Mouse (Mus musculus) CD8-positive naive resting alpha-beta T cell, adult 2 months (primary cell): ENCODE measurements around the gene Ankrd23.
A peak's percentile ranks its signal among the peaks of the same experiment; 100 is the strongest.

Source experiments
- DNase-seq, 2 experiments: peaks; one replicate each; pipeline ENCODE4 v3.0.0; 2022; ENCODE audit warnings: low read depth in 2 of 2, low spot score in 2 of 2

Ankrd23 gene

DNA sequence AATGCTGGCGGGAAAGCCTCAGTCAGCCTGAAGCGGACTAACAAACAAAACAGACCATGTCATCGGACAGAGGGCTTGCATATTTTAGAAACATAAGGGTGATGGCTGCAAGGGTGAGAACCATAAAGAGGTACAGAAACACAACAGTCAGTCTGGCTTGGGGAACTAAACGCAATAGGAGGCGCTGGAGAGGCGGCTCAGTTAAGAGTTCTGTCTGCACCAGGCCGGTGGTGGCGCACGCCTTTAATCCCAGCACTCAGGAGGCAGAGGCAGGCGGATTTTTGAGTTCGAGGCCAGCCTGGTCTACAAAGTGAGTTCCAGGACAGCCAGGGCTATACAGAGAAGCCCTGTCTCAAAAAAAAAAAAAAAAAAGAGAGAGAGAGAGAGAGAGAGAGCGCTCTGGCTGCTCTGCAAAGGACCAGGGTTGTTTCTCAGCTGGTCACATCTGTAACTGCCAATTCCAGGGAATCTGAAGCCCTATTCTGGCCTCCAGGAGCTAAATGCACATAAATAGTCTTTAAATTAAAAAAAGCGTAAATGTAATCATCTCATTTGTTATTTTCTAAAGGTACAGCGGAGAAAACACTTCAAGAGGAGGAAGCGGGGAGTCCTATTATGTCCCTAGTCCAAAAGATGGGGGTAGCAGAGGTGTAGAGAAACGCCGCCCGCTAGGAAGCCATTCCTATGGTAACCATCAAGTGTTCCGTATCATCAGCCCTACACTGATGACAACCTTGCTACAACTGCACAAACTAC, 9.3 kb upstream of the Ankrd23 start:
- DNase-seq, result peak in 1 of 2 experiments; percentile 28

DNA sequence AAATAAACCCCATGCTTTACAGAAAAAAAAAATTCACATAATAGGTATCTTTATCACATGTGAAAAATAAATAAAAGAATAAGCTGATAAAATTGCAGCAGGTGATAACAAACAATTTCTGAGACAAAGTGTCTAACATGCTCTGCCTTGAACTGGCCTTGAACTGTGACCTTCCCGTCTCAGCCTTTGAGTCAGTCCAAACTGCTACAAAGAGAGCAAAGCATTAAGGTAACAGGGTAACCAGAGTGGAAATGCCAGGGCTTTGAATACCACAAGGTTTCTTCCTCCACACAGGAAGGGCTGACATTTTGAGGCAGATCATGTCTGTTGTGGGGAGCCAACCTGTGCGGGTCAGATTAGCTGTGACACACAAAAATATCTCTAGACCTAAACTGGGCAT, 8.7 kb upstream of the Ankrd23 start:
- no peak for DNase-seq

DNA sequence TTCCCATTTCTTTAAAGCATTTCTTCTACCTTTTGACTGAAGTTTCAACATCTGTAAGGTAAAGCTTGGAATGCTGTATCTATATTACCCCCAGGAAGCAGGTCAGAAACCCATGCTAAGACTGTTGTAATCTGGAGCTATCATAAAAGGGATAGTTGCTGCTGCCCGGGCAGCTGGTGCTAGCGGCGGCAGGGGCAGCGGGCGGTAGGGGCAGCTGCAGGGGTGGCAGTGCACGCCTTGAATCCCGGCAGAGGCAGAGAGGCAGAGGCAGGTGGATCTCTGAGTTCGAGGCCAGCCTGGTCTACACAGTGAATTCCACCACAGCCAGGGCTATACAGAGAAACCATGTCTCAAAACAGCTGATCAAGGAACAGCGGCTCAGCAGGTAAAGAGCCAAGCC, 6.2 kb upstream of the Ankrd23 start:
- no peak for DNase-seq

DNA sequence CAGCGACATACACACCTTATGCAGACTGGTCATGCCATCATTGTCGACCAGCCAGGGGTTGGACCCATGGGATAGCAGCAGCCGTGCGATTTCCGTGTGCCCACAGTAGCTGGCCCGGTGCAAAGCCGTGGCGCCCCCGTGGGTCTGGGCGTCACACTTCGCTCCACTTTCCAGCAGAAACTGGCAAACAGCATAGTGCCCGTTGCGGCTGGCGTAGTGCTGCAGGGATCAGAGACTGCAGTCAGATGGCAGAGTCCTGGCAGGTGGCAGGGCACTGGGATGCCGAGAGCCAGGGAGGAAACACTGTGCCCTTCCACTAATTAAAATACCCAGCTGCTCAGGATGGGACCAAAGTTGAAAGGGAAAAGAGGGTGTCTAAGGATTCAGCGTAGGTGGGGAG, 5.2 kb upstream of the Ankrd23 start:
- DNase-seq, result no peak

DNA sequence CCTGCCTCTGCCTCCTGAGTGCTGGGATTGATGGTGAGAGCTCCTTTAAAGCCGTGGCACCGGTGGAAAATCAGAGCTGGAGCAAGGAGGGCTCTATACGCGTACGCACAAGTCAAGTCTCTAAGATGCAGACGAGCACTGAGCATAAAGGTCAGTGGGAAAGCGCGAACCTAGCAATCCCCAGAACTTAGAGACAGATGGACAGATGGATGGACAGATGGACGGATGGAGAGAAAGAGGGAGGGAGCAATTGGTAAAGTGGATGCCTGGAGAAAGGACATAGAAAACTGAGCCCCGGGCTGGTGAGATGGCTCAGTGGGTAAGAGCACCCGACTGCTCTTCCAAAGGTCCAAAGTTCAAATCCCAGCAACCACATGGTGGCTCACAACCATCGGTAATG, 4.1 kb upstream of the Ankrd23 start:
- no peak for DNase-seq

DNA sequence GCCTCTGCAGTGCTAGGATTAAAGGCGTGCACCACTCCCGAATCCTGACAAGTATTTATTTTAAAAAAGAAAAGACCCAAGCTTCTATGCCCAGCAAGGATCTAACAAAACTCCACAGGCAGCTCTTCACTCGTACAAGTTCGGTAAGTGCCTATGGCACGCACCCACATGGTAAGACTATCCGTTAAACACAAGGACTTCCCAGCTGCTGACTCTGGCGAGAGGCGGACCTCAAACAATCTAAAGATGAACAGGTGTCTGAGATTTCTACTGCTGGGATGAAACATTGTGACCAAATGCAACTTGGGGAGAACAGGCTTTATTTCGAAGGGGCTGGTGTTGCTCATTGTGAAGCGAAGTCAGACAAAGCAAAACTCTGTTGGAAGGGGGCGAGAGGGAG, 3.4 kb upstream of the Ankrd23 start:
- no peak for DNase-seq

DNA sequence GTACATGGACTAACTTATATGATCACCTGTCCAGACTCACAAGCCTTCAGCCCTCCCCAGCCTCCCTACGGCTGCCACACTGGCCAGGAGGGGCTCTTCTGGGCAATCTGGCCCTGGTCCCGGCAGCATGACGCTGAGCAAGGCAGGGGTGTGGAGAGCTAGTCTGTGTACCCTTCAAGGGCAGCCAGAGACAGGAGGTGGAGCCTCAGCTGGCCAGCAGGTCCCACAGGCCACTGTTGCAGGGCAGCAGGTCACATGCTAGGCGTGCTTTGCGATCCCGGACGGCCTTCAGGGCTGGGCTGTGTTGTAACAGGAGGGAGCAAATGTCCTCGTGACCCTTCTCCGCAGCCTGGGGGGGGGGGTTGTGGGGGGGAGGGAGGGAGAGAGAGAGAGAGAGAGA, 2.5 kb upstream of the Ankrd23 start, which contains the start of gene Gm42417:
Gm42417 (minus strand) TSS at position 244 of the 400 bp plus-strand sequence.
- no peak for DNase-seq

DNA sequence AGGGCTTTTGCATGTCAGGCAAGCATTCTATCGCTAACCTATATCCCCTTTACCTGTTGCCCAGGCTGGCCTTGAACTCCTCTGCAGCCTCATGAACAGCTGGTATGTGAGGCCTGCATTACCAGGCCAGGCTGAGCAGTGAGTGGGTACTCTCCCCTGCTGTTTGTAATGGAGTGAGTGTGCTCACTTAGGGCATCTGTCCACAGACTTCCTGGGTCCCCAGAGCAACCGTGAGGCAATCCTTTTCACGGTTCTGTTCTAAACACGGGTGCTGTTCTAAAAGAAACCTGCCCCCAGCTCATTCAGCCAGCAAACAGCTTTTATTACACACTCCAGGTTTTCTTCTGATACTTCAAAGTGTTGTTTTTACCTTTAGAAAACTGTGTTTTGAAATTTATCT, 2.0 kb upstream of the Ankrd23 start:
- no peak for DNase-seq

DNA sequence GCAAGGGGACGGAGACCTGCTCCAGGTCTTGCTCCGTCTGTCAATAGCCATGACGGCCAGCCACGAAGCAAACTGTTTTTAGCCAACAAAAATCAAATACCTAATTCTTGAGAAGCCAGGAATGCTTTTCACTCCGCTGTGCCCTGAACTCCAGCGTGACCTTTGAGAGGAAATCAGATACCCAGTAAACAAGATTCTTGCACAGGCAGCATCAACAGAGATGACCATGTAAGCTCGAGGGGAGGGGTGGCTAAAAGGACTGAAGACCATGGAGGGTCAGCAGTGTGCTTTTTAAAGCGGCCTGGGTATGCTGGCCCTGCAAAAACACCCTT, 320 bp downstream of the Ankrd23 start:
- no peak for DNase-seq

DNA sequence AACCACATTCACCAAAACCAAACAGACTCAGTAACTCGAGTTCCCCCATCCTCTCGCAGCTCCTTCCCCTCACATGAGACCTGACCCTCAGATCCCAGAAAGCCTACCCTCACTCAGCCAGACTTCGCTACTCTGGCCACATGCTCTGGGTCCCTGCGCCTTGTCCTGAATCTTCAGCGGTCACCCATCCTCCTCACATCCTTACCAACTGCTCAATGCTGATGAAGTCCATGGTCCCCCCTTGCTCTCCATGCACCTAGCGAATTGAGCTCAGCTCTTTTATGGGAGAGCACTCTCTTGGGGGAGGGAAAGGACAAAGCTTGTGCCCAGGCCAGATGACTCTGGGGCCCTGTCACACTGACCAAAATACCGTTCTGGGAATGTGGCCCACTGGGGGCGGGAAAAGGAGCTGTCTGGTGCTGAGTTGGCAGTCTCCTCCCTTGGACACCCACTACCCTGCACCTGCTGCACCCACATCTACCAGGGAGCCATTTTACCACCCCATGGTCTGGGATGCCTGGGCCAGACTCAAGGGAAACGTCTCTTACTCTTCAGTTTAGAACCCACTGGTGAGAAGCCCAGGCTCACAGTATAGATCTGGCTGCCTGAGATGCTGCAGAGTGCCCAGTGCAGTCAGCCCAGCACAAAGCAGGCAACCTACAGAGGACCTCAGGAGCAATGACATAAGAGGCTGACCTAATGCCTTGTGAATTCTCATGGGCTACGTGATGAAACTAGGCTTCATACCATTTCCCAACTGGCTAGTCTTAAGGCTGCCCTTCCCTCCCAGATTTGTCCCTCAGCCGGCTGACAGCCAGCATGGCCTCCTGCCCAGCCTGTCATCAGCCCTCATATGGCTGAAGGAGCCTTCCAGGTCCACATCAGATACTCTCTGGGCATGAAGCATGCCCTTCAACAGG, 946 bp downstream of the Ankrd23 start:
- no peak for DNase-seq

DNA sequence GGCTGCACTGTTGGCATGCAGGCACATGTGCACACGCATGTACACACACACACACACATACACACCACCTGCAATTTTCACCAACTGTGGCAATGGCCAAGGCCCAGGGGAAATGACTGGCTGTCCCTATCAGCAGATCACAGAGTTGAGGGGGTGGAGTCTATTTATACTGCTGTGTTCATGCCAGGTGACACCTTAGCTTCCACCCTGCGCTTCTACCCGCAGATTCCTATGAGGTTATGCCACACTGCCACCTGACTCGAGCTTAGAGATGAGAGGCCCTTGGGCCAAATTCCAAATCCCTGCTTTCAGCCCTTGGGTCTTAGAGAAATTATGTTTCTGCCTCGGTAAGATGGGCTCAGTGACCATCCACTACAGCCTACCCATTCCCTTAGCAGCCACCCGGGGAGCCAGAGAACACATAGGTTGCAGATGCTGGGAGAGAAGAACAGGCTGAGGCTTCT, 2.1 kb downstream of the Ankrd23 start:
- no peak for DNase-seq

DNA sequence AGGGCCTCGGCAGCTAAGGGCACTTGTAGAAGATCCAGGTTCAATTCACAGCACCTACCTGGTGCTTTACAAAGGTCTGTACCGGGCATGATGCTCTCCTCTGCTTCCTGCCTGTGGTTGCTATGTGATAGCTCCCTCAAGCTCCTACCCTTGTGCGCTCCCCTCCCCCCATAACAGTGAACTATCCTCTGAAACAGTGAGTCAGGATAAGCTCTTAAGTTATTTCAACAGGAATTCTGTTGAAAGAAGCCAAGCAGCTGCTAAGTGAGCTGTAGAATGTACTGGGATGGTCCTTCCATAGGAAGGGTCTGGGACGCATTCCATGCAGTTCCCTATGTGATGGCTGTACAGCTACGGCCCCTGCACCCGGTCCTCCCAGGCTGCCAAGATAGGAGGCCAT, 3.1 kb downstream of the Ankrd23 start:
- DNase-seq, result no peak

DNA sequence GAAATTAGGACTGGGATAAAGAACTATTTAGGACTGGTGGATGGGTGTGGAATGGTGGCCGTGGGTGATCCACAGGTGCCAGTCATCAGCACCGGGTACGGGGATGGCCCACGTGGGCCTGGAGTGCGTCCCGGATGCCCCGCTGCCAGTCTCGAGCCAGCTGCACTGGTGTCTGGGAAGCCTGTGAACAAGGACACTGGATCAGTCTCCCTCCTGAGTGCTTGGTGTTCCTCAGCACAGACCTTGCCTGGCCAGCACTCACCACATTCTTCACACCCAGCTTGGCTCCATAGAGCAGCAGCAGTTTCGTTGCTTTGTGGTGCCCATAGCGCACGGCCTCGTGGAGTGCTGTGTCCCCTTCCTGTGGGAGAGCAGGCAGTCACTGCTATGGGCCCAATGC, 5.2 kb downstream of the Ankrd23 start:
- DNase-seq, result no peak

DNA sequence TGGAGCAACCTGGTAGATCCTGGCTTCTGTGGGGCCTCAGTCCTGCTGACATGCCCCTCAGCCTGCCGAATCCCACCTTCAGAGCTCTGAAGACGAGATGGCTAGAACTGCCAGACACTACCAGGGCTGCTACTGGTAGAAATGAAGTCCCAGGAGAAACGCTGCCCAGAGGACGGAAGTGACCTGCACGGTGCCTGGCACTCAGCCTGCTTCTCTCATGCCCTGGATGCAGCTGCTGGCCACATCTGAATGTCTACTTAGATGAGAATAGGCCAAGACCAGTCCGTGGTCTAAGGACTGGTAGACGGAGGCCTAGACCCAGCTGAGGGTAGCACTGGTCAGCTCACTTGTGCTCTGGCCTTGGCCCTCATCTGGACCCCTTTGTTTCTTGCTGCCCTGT, 5.7 kb downstream of the Ankrd23 start:
- no peak for DNase-seq

DNA sequence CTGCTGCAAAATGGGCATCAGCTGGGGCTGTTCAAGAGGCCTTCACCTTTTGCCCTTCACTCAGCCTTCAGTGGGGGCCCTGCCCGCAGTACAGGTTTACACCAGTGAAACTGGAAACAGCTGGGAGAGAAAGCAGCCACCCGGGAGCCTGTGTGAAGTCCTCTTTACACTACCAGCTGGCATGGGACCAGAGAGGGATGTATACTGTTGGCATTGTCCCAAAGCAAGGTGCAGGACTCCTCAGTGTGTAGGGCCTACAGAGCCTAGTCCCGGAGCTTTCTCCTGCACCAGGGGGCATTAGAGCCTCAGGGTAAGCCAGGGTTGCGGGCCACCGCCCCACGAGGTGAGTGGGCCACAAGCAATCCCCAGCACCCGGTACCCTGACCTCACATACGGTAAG, 6.2 kb downstream of the Ankrd23 start:
- DNase-seq, result no peak

DNA sequence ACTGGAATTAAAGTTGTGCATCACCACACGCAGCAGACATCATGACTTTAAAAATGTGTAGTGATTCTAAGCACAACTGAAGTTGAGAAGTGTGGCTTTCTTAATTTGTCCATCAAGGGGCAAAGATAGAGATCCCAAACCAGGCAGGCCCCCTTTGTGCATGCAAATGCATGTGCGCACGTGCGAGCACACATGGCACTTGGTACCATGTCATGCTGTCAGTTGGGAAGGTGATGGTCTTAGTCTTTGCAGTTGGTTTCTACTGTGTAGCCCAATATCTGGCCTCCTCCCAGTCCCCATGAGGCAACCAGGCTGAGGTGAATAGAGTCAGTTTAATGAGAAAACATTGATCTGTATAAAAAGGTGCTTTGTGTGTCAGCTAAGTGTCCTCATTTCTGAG, 6.8 kb downstream of the Ankrd23 start:
- DNase-seq, result no peak

DNA sequence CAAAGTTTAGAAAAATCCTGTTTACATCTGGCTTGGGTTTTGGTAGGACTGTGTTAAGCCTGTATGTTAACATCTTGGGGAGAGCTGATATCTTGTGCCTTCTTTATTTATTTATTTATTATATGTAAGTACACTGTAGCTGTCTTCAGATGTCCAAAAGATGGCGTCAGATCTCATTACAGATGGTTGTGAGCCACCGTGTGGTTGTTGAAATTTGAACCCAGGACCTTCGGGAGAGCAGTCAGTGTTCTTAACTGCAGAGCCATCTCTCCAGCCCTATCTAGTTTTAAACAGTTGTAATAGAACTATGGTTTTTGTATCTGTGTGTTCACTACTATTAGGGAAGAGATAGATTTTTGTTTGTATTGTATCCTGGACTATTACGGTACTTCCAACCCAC, 7.4 kb downstream of the Ankrd23 start:
- no peak for DNase-seq

DNA sequence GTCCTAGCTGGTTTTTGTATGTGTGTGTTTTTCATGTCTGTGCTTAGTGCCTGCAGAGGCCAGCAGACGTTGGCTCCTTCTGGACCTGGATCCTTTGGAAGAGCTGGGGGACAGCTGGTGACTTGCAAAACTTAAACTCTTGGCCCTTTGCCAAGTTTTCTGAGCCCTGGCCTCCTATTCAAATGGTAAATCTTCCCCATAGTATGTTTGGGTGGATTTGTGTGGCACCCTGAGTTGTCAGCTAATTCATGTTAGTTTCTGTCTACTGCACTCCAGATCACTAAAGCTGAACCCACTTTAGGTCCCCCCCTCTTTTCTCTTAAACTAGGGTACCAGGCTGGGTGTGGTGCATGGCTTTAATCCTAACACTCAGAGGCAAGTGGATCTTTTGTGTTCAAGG, 8.3 kb downstream of the Ankrd23 start:
- no peak for DNase-seq

DNA sequence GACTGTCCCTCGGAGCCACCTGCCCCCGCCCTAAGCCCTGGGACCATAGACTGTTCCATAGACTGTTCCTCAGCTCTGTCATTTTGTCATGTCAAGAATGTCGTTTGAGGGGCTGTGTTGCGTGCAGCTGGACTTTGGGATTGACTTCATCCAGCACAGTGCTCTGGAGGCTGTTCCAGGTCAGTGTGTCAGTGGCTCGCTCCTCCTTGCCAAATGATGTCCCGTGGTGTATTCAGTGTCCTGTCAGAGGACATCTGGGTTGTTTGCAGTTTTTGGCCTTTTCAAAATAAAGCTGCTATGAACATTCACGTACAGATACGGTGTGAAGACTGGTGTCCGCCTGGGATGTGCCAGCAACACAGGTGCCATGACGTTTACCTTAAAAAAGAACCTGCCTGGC, 9.8 kb downstream of the Ankrd23 start:
- DNase-seq, result no peak

DNA sequence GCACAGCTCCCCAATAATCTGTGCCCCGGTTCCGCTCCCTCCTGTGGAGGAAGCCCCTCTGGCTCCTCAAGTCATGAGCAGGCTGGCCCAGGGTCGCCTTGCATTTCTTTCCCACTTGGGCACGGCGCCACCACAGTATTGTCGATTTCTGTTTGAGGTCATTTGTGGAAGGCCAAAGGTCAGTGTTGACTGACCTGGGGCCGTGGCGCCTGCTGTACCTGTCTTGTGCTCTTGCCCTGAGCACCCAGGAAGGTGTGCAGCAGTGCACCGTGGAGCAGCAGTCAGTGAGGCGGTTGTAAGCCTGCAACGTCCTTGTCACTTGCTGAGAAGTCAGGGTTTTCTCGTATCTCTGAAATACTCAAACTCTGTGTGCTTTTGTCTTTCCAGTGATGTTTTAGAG, 10.9 kb downstream of the Ankrd23 start:
- no peak for DNase-seq

DNA sequence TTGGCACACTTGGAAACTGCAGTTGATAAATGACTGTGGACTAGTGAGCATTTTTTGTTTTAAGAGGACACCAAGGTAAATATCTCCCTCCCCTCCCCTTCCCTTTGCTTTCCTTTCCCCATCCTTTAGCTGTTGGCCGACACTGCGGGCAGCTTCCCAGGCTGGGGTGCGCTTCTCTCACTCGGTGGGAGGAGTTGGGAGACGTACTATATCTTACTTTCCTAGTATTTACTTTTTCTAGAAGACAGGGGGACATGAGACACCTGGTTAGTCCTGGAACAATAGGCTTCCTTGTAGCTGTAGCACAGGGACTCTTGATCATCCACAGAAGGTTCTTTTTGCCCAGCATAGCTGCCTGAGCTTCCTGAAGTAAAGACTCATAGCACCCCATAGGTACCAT, 12.6 kb downstream of the Ankrd23 start:
- no peak for DNase-seq

DNA sequence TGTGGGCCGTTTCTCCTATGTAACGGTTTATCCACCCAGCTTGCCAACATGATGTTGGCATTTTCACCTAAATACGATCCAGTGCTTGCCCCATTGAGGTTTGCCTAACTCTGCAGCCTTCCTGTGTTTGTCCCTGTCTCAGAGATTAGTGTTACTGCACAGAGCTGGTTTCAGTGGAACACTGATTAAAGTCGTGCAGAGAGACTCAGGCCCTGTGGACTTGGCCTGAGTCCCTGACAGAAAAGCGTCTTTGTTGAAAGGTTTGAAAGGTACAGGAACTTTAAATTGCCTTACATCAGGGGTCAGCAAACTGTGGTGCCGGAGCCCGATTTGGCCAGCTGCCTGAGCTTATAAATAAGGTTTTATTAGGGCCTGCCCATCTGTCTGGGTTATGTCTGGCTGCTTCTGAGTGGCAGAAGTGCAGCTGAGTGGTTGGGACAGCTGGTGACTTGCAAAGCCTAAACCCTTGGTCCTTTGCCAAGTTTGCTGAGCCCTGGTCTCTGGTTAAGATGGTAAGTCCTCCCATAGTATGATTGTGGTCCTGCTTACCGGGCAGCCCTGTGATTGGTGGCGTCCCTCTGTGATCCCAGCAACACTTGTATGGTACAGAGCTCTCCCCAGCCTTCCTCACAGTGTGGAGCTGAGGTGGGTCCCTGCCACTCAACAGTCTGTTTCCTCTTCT, 13.2 kb downstream of the Ankrd23 start:
- DNase-seq, result no peak
